9 mouse cellular contexts compared by ENCODE assay signal in the genomic region with DNA sequence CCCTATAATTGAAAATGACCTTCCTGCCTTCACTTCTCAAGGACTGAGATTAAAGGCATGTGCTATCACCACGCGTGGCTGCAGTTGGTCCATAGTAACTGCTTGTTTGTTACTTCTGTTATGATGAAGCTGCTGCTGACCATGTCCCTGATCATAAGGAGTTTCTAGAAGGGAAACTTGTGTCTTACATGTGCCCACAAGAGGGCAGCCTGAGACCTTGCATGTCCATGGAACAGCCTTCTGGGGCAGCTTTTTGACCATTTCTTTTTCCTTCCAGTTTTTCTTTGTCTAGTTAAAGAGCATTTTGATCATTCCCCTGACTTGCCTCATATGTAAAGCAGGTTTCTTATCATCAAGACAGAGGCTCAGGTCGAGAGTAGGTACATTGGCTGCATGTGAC. TPM values are rescaled to one million over a fixed set of nuclear protein-coding genes. Genes with fewer than 3 reads are reported as not detected.
DNase-seq lines count a peak whose midpoint lies in the region; ATAC-seq and TF ChIP-seq lines count a peak whose summit lies in the region.
"Had no signal": no experiment of that assay in that cellular context is flagged by ENCODE, and none has a peak within 500 bp of the region (broad histone marks: within the 10 kb centered on the region; RNA-seq: fewer than 3 reads in every experiment).

No protein-coding gene starts in this region.

- ATAC-seq in hindbrain, embryonic 13.5 days (ENCODE audit: low FRiP score) = no peak
- peak; percentile 84 for ATAC-seq in common myeloid progenitor, adult 5-6 weeks (replicated peaks; ENCODE audit: low read depth, poor library complexity, severe bottlenecking)
- ATAC-seq in lung, embryonic 14.5 days (ENCODE audit: insufficient read depth) = peak; percentile 52
- no peak for ATAC-seq in stomach, postnatal 0 days (ENCODE audit: low FRiP score, low TSS enrichment)

- H3K36me3 ChIP-seq in hindbrain, embryonic 10.5 days = no peaks in the 10 kb centered on the region
- no peaks in the 10 kb centered on the region for H3K36me3 ChIP-seq in hindbrain, embryonic 13.5 days
- no peaks in the 10 kb centered on the region for H3K36me3 ChIP-seq in lung, embryonic 14.5 days (ENCODE audit: insufficient read depth)
- H3K36me3 ChIP-seq in stomach, postnatal 0 days (ENCODE audit: control insufficient read depth, insufficient read depth, low read length) = no peaks in the 10 kb centered on the region

- 42% methylated on average over 3 of the region's 3 CpGs for WGBS in hindbrain, embryonic 10.5 days
- WGBS in hindbrain, embryonic 13.5 days = 43% methylated on average over 3 of the region's 3 CpGs
- 26% methylated on average over 3 of the region's 3 CpGs for WGBS in lung, embryonic 14.5 days
- WGBS in stomach, postnatal 0 days = 32% methylated on average over 3 of the region's 3 CpGs

- no peak overlapping the region for H3K9ac ChIP-seq in hindbrain, embryonic 13.5 days
- H3K9ac ChIP-seq in lung, embryonic 14.5 days = no peak overlapping the region
- H3K9ac ChIP-seq in stomach, postnatal 0 days (ENCODE audit: low read length) = no peak overlapping the region

- TF ChIP-seq EP300 in stomach, postnatal 0 days (optimal IDR thresholded peaks at IDR 0.05) = no peak

- no peak overlapping the region for H3K4me3 ChIP-seq in hindbrain, embryonic 10.5 days
- H3K4me3 ChIP-seq in hindbrain, embryonic 13.5 days = no peak overlapping the region
- H3K4me3 ChIP-seq in lung, embryonic 14.5 days (ENCODE audit: low read depth, low read length) = no peak overlapping the region
- no peak overlapping the region for H3K4me3 ChIP-seq in stomach, postnatal 0 days (ENCODE audit: low read depth, low read length)

- H3K9me3 ChIP-seq in hindbrain, embryonic 10.5 days = no peaks in the 10 kb centered on the region
- no peaks in the 10 kb centered on the region for H3K9me3 ChIP-seq in hindbrain, embryonic 13.5 days
- no peaks in the 10 kb centered on the region for H3K9me3 ChIP-seq in lung, embryonic 14.5 days (ENCODE audit: low read depth, low read length)
- no peaks in the 10 kb centered on the region for H3K9me3 ChIP-seq in stomach, postnatal 0 days (ENCODE audit: control insufficient read depth, low read length)

- H3K27ac ChIP-seq in hindbrain, embryonic 10.5 days = no peak overlapping the region
- no peak overlapping the region for H3K27ac ChIP-seq in hindbrain, embryonic 13.5 days
- no peak overlapping the region for H3K27ac ChIP-seq in lung, embryonic 14.5 days (ENCODE audit: low read depth)
- H3K27ac ChIP-seq in stomach, postnatal 0 days (replicated peaks) = no peak overlapping the region

- DNase-seq in hindbrain, embryonic 10.5 days (ENCODE audit: low spot score) = peak; percentile 37
- DNase-seq in 416B (ENCODE audit: low read depth) = peak; percentile 72
- peak; percentile 35 for DNase-seq in R1 (ENCODE audit: low read depth, low spot score)
- DNase-seq in induced T-regulatory cell, adult 2 months (ENCODE audit: low read depth) = peak; percentile 53
- peak; percentile 77 for DNase-seq in lung, embryonic 14.5 days
- DNase-seq in stomach, postnatal 0 days (ENCODE audit: low spot score) = peak; percentile 26

- peak; percentile 69 for TF ChIP-seq CTCF in lung, embryonic 14.5 days (IDR thresholded peaks at IDR 0.05; ENCODE audit: low read depth)
- TF ChIP-seq CTCF in stomach, postnatal 0 days (IDR thresholded peaks at IDR 0.05; ENCODE audit: low read depth) = peak; percentile 75

- H3K4me1 ChIP-seq in hindbrain, embryonic 10.5 days (replicated peaks) = no peaks in the 10 kb centered on the region
- no peaks in the 10 kb centered on the region for H3K4me1 ChIP-seq in hindbrain, embryonic 13.5 days (replicated peaks)
- H3K4me1 ChIP-seq in lung, embryonic 14.5 days (ENCODE audit: insufficient read depth) = no peaks in the 10 kb centered on the region
- no peaks in the 10 kb centered on the region for H3K4me1 ChIP-seq in stomach, postnatal 0 days (replicated peaks; ENCODE audit: control insufficient read depth, insufficient read depth)

- H3K27me3 ChIP-seq in hindbrain, embryonic 10.5 days (ENCODE audit: insufficient read depth, poor library complexity, severe bottlenecking) = no peaks in the 10 kb centered on the region
- H3K27me3 ChIP-seq in hindbrain, embryonic 13.5 days = no peaks in the 10 kb centered on the region
- no peaks in the 10 kb centered on the region for H3K27me3 ChIP-seq in lung, embryonic 14.5 days (ENCODE audit: insufficient read depth, low read length)
- no peaks in the 10 kb centered on the region for H3K27me3 ChIP-seq in stomach, postnatal 0 days (ENCODE audit: control insufficient read depth, insufficient read depth, low read length)

- H3K4me2 ChIP-seq in hindbrain, embryonic 13.5 days = no peak overlapping the region
- H3K4me2 ChIP-seq in lung, embryonic 14.5 days = no peak overlapping the region
- no peak overlapping the region for H3K4me2 ChIP-seq in stomach, postnatal 0 days (replicated peaks; ENCODE audit: low read depth)

RNA-seq across cellular contexts. Expression of a gene that starts 27.8 kb away (rescaled TPM):
- 11.2 and 12.8 TPM in 2 replicates for polyA plus RNA-seq in hindbrain, embryonic 10.5 days (2016; fragmentation: Nextera tagmentation; extraction: Ambion mirVana)
- 30.3 and 32.1 TPM in 2 replicates for polyA plus RNA-seq in hindbrain, embryonic 13.5 days (2015; fragmentation: Nextera tagmentation; extraction: Ambion mirVana)
- 0.09 TPM in 1 of 2 replicates, not detected in the other for total RNA-seq in common myeloid progenitor, adult 5-6 weeks (2017)
- polyA plus RNA-seq in lung, embryonic 14.5 days (2014; fragmentation: Nextera tagmentation; extraction: Ambion mirVana) = 1.5 and 1.8 TPM in 2 replicates
- polyA plus RNA-seq in stomach, postnatal 0 days (2015; fragmentation: Nextera tagmentation; extraction: Ambion mirVana) = 1.3 and 1.4 TPM in 2 replicates
- total RNA-seq: neutrophil, adult 5-6 weeks had no signal

Comparison
In these comparisons a context has a peak if more than half of its experiments do, and no peak if none do; other contexts are left out.
1. DNase-seq: peak in every context shown above with its lines; median percentile 77 in lung, embryonic 14.5 days; 72 in 416B; 53 in induced T-regulatory cell, adult 2 months; 37 in hindbrain, embryonic 10.5 days; 35 in R1; 26 in stomach, postnatal 0 days.
2. ATAC-seq: peak in common myeloid progenitor, adult 5-6 weeks (single experiment) and lung, embryonic 14.5 days (single experiment); none in hindbrain, embryonic 13.5 days (single experiment) and stomach, postnatal 0 days (single experiment).